Mouse (Mus musculus) heart, adult 2 months (tissue): ENCODE measurements around the gene Sell. TPM values are rescaled to one million over a fixed set of nuclear protein-coding genes. Genes with fewer than 3 reads are reported as not detected.

Experiments used
- DNase-seq, 2 experiments: peaks; one replicate each; pipeline ENCODE4 v3.0.0; 2021
- H3K27ac ChIP-seq: fragments of 200-600 bp; 2 replicates; pipeline ENCODE4 v1.8.1; 2022
- H3K27me3 ChIP-seq: fragments of 200-500 bp; 2 replicates; pipeline ENCODE4 v1.6.1; 2012; ENCODE audit warnings: mild to moderate bottlenecking, low read length, inconsistent platforms, mixed read lengths; ENCODE audit not compliant: control insufficient read depth, insufficient read depth
- H3K36me3 ChIP-seq: fragments of 200-500 bp; 2 replicates; pipeline ENCODE4 v1.6.1; 2012; ENCODE audit warnings: low read length, inconsistent platforms; ENCODE audit not compliant: control insufficient read depth, insufficient read depth
- H3K4me1 ChIP-seq: fragments of 200-500 bp; 2 replicates; pipeline ENCODE4 v1.6.1; 2011; ENCODE audit warnings: low read length; ENCODE audit not compliant: control insufficient read depth, insufficient read depth
- H3K4me3 ChIP-seq: fragments of 200-600 bp; 2 replicates; pipeline ENCODE4 v1.8.1; 2022
- H3K79me2 ChIP-seq: fragments of 200-500 bp; replicated peaks from 2 replicates; pipeline ENCODE4 v1.6.1; 2012; ENCODE audit warnings: mild to moderate bottlenecking, inconsistent platforms, low read length, moderate library complexity, mixed read lengths; ENCODE audit not compliant: control insufficient read depth, insufficient read depth
- H3K9ac ChIP-seq: fragments of 200-500 bp; 2 replicates; pipeline ENCODE4 v1.6.1; 2012; ENCODE audit warnings: low read depth, mild to moderate bottlenecking, control low read depth, inconsistent platforms, low read length, mixed read lengths
- CTCF ChIP-seq: fragments of 200-600 bp; IDR thresholded peaks from 2 replicates; pipeline ENCODE4 v1.8.1; 2022; ENCODE audit warnings: antibody characterized with exemption, mild to moderate bottlenecking, moderate library complexity
- EP300 ChIP-seq: fragments of 200-500 bp; IDR thresholded peaks from 2 replicates; pipeline ENCODE4 v1.6.1; 2011; ENCODE audit warnings: low read depth, low read length, control low read depth; ENCODE audit not compliant: insufficient read depth
- POLR2A ChIP-seq: fragments of 200-500 bp; IDR thresholded peaks from 2 replicates; pipeline ENCODE4 v1.6.1; 2011; ENCODE audit warnings: mild to moderate bottlenecking, low read depth, low read length, control low read depth; ENCODE audit not compliant: insufficient read depth
- WGBS: fragments of 180-500 bp; shearing (Covaris S2); methylation state at CpG from one replicate; pipeline ENCODE4 v1.1.7; 2018; 5-methylcytosine and 5-hydroxymethylcytosine counted together
- intact Hi-C: fragments of 180-260 bp; cut with DNase I; formaldehyde crosslinking; loops from one replicate; pipeline ENCODE4 v1.15.1; 2025
- polyA plus RNA-seq: library from polyadenylated mRNA; depleted of rRNA; stranded (reverse); fragments of >200 nt; gene quantifications from 2 replicates; pipeline ENCODE4 v1.2.3, GENCODE M21; 2012
- total RNA-seq, 2 experiments: library from RNA; stranded (reverse); gene quantifications; 2 replicates each; pipeline ENCODE4 v1.2.3; 2021

The Sell gene
- total and polyA plus RNA-seq, 3 experiments = 1.9 to 2.7 (median 2.0) TPM

- WGBS = 70% methylated on average over 7 of the region's 7 CpGs
- intact Hi-C loops = no loop called here
- Histone ChIP-seq H3K27me3 (no peaks in the 10 kb centered on the region), H3K27ac (no peak overlapping the region), H3K9ac (no peak overlapping the region), H3K79me2 (no peaks in the 10 kb centered on the region), H3K36me3 (no peaks in the 10 kb centered on the region), H3K4me1 (no peaks in the 10 kb centered on the region), H3K4me3 (no peak overlapping the region)
- no peak for DNase-seq
- TF ChIP-seq CTCF (no peak), POLR2A (no peak), EP300 (no peak)
Observed at GRCm38 (mm10) chr1:164071111-164071510, 9.3 kb downstream of the Sell start.

DNA sequence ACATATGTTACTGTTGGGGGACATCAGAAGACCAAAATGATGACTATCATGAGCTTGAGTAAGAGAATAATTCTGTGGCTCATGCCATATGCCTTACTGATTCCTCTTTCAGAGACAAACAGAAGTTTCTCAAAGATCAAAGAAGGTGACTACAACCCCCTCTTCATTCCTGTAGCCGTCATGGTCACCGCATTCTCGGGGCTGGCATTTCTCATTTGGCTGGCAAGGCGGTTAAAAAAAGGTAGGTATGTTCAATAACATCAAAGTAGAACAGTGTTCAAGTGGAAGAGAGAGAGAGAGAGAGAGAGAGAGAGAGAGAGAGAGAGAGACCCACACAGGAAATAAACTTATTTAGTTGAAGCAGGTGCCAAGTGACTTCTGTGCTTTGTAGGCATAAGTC lies 10.2 kb downstream of the Sell start:
- H3K27ac ChIP-seq = no peak overlapping the region
- no peaks in the 10 kb centered on the region for H3K4me1 ChIP-seq
- DNase-seq = no peak
- no peak overlapping the region for H3K4me3 ChIP-seq
- TF ChIP-seq CTCF = no peak
- no peak for TF ChIP-seq EP300
- no peaks in the 10 kb centered on the region for H3K27me3 ChIP-seq
- no peaks in the 10 kb centered on the region for H3K36me3 ChIP-seq
- H3K9ac ChIP-seq = no peak overlapping the region
- no peaks in the 10 kb centered on the region for H3K79me2 ChIP-seq
- intact Hi-C loops = no loop called here
- WGBS = 88% methylated on average over 4 of the region's 4 CpGs

DNA sequence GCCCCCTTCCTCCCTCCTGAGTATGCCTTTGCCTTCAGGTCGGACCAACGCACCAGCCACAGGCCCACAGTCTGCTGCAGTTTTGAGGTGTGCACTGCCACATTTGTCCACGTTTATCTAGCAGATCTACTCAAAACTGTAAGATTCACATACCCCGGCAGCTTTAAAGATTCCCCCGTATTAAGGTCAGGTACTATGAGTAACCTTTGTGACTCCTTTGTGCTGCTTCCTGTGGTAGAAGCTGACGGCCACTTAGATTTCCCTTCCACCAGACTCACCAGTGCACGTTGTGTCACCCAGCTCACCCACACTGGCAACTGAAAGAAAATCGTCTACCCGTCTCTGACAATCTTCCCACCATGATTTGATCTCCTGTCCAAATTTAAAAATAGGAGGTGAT lies 11.3 kb downstream of the Sell start:
- H3K27ac ChIP-seq = no peak overlapping the region
- H3K4me3 ChIP-seq = no peak overlapping the region
- H3K9ac ChIP-seq = no peak overlapping the region
- WGBS = 80% methylated on average over 9 of the region's 9 CpGs
- intact Hi-C loops = no loop called here
- no peak for TF ChIP-seq EP300
- TF ChIP-seq POLR2A = no peak
- no peak for TF ChIP-seq CTCF
- no peaks in the 10 kb centered on the region for H3K79me2 ChIP-seq
- H3K4me1 ChIP-seq = no peaks in the 10 kb centered on the region
- no peaks in the 10 kb centered on the region for H3K36me3 ChIP-seq
- no peaks in the 10 kb centered on the region for H3K27me3 ChIP-seq
- DNase-seq = no peak

- TF ChIP-seq EP300 (no peak), CTCF (no peak), POLR2A (no peak)
- Histone ChIP-seq H3K4me1 (no peaks in the 10 kb centered on the region), H3K27me3 (no peaks in the 10 kb centered on the region), H3K9ac (no peak overlapping the region), H3K79me2 (no peaks in the 10 kb centered on the region), H3K27ac (no peak overlapping the region), H3K36me3 (no peaks in the 10 kb centered on the region), H3K4me3 (no peak overlapping the region)
- intact Hi-C loops = no loop called here
- WGBS = 63% methylated on average over 7 of the region's 7 CpGs
- no peak for DNase-seq
Observed at GRCm38 (mm10) chr1:164073803-164074202, 12.0 kb downstream of the Sell start.

DNA sequence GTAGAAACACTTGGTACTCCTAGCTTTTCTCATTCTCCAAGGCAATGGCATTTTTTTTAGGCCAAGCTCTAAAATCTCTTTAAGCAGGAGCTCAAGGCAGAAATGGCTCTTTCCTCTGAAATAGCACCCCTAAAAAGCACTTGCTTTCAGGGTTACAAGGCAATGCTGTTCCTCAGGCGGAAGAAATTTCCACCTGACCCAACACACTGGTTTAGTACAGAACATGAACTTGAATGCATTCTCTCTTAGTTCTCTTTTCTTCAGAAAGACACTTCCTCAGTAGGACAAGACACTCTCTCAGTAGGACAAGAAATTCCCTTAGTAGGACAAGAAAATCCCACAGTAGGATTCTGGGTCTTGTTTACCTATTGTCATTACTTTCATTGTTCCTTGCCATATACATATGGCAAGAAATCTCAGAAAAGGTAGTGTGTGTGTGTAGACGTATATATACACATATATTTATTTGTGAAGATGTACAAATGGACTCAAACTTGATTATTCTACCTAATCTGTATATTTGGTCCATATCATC lies 12.9 kb downstream of the Sell start:
- no peak overlapping the region for H3K4me3 ChIP-seq
- DNase-seq = no peak
- no peak overlapping the region for H3K27ac ChIP-seq
- 89% methylated on average over 2 of the region's 2 CpGs for WGBS
- no peak for TF ChIP-seq CTCF
- TF ChIP-seq POLR2A = no peak
- no peak for TF ChIP-seq EP300
- H3K9ac ChIP-seq = no peak overlapping the region
- H3K36me3 ChIP-seq = no peaks in the 10 kb centered on the region
- no peaks in the 10 kb centered on the region for H3K79me2 ChIP-seq
- no peaks in the 10 kb centered on the region for H3K4me1 ChIP-seq
- H3K27me3 ChIP-seq = no peaks in the 10 kb centered on the region
- intact Hi-C loops = no loop called here

- Histone ChIP-seq H3K27ac (no peak overlapping the region), H3K4me3 (no peak overlapping the region), H3K36me3 (no peaks in the 10 kb centered on the region), H3K79me2 (no peaks in the 10 kb centered on the region), H3K9ac (no peak overlapping the region), H3K27me3 (no peaks in the 10 kb centered on the region), H3K4me1 (no peaks in the 10 kb centered on the region)
- intact Hi-C loops = no loop called here
- TF ChIP-seq CTCF (no peak), EP300 (no peak), POLR2A (no peak)
- no peak for DNase-seq
- WGBS = 98% methylated on average over 1 of the region's 1 CpGs
Observed at GRCm38 (mm10) chr1:164075416-164075815, 13.6 kb downstream of the Sell start.
